Mouse (Mus musculus) c-Kit-positive CD71-positive TER-119-positive erythroid progenitor cells, embryonic 14.5 days (primary cell): Measurements from ENCODE around the gene Flrt1.
"Not testable (repeated sequence)": the region's sequence is repeated elsewhere in the genome, so short reads cannot be mapped to it uniquely, and the experiment has no call there.

Experiments
- DNase-seq: peaks from one replicate; pipeline ENCODE4 v3.0.0-alpha.2; 2013; ENCODE audit warnings: low spot score

Gene Flrt1

DNA sequence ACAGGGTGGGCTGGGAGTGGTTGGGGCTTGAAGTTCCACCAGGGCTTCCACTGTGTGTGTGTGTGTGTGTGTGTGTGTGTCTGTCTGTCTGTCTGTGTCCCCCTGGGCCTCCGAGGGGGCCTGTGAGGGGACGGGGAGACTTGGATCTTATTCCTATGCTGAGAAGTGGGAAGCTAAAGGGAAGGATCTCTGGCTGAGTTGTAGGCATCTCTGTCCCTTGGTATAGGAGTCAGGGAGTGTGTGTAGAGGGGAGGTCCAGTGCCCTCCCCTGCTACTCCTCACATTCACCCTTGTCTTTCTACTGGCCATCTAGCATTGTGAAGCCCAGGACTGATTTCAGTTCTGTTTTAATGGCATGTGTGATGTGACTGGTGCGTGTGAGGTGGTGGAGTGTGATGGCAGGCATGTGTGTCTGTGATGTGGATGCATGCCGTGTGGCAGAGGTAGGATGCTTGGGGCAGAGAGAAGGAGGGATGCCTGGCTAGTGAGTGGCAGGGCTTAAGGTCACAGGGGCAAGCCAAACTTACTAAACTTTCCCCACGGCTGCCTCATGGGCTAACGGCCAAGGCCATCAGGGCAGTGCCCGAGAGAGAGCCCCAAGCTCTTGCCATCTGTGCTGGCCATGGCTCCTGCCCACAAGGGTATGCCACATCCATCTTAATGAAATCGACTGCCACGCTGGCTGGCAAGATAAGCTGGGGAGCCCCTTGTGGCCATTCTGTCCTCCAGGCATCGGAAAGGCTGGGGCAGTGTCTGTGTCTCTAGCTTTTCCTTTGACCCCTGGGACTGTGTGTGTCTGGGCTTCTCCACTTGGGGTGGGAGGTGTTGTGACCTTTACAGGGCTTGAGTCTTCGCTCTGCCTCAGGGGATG lies 36.6 kb downstream of the Flrt1 start:
- DNase-seq: no peak

DNA sequence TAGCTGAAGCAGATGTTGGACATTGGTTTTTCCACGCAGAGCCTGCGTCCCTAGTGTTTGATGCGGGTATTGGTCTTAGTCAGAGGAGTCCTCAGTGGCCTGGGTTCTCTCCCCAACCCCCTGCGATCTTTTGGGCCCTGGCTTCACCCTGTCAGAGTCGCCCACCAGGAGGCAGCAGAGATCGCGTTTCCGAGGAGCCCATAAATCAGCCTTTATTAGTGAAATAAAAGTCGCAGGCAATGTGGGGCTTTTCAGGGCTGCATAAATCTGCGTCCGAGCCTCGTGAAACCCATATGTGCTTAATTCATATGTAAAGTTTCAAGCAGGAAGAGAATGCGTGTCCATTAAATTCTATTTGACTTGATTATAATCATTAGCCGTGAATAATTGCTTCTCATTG lies 37.4 kb downstream of the Flrt1 start:
- DNase-seq: peak; percentile 68

DNA sequence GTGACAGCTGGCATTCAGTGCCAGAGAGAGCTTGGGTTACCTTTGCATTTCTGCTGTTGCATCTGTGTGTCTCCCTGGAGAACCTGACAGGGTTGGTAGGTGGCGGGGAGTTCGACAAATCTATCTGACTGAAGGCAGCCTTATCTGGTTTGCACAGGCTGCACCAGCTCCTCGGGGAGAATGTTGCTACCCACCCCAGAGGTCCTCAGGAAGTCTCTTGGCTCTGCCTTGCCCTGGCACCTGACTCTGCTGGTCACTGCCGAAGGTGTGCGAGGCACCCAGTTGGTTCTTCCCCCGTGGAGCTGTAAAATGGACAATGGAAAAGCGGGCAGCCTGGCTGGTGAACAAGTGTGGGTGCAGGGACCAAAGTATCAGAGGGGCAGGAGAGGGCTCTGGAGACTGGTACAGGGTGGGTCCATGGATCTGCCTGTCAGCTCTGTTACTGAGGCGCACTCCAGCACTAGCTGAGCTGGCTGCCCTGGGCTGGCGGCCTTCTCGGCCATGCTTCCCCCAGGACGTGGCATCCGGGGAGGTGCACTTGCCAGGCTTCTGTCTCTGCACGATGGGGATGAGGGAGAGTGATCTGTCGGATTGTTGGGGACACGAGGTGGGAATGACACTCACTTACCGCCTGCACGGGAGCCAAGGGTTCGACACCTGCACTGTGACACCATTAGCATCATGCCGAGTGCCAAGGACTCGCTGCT lies 38.0 kb downstream of the Flrt1 start:
- DNase-seq: peak; percentile 63

DNA sequence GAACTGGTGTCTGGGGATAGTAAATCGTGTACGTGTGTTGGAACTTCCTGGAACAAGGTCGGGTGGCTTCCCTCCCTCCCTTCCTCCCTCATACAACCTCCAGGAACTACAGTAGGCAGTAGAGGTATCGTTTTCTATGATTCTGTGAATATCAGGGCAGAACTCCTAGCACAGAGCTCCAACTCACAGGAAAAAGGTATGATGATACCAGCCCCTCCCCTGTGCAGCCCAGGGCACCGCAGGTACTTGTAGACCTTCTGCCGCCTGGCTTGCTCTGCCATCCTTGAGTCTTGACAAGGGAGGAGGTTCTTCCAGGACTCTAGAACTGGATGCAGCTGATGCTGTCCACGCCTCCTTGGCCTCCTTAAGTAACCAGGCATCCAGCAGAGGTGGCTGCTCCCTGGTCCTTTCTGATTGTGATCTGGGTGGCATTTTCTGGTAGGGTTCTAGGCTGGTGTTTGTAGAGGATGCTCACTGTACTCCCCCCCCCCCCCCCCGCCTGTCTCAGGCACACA lies 38.6 kb downstream of the Flrt1 start:
- DNase-seq: peak; percentile 29

DNA sequence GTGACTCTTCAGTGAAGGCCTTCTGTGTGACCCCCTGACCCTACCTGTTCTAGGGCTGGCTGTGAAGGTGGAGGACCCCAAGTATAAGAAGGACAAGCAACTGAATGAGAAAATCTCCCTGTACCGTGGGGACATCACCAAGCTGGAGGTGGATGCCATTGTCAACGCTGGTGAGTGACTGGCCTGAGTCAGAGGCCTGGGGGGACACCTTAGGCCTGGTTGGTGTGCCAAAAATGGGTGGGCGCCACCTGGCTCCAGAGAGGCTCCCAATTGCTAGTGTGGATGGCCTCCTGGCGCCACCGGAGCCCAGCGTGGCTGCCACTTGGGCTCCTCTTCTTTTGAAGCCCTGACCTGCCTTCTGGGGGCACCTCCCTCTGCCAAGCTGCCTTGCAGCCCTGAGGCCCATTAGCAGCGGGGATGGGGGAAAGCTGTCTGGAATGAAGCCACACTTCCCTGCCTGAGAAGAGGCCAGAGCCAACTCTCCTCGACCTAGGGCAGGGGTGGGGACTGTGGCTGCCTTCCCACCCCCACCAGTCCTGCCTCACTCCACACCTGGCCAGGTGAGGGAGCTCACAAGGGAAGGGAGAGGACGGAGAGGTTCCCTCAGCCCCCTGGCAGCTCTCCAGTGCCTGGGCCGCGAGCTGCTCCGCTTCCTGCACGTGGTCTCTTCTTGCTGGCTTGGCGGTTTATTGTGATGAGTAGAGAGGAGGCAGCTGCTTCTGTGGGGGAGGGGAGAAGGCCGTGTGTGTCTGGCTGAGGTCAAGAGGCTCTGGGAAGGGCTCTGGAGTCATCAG lies 39.3 kb downstream of the Flrt1 start:
- DNase-seq: no peak

DNA sequence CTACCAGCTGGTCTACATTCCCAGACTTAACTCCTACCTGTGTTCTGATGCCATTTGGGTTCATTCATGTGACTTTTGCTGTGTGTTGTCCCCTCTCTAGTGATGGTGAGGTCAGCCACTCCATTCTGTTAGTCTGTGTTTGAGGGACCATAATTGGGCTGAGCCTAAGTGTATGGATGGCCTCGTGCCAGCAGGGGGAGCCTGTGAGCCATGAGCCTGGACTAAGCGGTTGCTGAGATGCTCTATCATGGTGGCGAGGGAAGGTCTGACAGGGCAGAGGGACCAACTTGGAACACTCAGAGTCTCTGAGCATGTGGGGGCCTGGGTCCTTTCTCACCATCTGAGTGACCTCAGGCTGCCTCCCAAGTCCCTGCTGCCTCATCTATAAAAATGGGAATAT lies 41.0 kb downstream of the Flrt1 start:
- peak; percentile 78 for DNase-seq

DNA sequence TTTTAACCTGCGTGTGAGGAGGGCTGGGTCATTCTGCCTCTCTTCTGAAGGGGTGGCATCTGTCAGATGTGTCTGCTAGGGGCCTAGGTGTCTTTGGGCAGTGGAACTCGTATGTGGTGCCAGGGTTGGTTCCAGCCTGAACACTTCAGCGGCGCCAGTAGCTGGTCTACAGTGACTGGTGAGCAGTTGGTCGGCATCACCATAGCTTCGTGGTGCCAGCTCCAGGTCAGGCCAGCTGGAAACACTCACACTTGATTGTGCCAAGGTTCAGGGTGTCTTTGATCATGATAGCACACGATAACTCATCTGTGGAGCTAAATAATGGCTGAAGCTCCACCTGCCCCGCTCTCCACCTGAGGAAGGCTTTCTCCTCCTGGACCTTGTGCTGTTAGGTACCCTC lies 42.6 kb downstream of the Flrt1 start:
- no peak for DNase-seq

DNA sequence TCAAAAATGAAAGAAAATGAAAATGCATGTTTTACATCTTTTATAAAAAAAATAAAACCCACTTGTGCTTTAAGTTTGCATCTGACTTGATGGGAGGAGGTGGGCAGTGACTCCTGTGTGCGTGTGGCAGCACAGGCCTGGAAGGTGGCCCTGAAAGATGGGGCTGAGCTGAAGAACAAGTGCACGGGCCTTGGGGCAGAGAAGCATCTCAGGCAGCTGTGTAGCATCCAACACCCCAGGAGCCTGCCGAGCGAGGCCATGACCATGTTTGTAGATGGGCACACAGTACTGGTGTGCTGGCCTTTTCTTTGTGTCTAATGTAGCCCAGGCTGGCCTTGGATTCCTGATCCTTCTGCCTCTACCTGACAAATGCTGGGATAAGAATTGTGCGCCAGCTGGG lies 43.4 kb downstream of the Flrt1 start:
- DNase-seq: no peak

DNA sequence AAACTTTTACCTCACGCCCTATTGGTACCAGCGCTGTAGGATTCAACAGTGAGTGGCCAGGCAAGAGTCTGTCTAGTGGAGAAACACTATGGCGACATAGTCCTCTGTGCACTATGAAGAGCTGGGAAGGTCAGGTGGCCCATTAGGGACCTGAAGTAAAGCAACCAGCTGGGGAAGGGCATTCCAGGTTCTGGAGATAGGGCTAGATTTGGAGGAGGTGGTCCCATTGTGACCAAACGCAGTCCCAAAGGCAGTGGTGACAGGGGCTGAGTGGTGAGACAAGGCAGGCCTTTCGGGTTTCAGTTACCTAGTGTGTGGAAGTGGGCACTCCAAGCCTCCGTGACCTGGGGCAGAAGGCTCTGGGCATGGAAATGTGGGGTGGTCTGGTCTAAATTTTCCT lies 47.0 kb downstream of the Flrt1 start:
- DNase-seq: no peak

DNA sequence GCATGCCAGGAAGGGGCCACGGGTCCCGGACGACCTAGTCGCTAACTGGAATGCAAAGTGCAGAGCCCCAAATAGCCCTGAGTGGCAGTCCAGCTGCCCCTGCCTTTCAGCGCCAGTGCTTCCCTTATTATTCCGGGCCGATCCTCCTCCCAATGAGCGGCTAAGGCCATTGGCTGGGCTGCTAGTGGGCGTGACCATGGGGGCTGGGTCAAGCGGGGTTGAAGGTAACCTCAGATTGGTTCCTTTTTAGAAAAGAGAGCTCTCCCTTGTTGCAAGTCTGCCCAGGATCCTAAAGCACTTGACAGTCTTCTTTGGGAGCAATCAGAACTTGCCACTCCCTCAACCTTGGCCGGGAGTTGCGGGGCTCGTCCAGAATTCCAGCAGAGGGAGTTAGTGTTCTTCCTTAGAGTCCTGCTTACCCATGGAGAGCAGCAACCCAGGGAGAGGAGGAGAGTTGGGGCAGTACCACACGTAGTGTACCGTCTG lies 47.8 kb downstream of the Flrt1 start:
- peak; percentile 76 for DNase-seq

DNA sequence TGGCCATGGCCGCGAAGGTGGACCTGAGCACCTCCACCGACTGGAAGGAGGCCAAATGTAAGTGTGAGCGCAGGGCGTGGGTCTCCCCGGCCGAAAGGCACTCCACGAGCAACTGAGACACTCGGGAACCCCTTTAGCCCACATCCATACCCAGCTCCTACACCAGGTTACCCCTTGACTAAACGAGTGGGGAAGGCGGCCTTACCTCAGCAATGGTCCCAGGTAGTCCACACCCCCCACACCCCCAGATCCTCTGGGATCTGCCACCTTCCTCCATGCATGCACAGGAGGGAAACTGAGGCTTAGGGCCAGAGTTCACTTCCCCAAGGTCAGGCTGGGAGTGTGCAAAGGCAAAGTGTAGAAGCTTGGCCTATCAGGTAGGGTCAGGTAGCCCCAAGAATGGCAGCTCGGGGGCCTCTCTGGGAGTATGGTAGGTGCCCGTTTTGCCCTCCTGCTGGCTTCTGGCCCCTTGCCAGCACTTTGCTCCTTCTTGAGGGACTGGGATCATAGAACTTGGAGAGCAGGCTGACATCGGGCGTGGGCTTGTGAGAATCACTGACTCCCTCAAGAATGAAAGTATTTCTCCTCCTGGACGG lies 48.3 kb downstream of the Flrt1 start:
- peak; percentile 43 for DNase-seq

DNA sequence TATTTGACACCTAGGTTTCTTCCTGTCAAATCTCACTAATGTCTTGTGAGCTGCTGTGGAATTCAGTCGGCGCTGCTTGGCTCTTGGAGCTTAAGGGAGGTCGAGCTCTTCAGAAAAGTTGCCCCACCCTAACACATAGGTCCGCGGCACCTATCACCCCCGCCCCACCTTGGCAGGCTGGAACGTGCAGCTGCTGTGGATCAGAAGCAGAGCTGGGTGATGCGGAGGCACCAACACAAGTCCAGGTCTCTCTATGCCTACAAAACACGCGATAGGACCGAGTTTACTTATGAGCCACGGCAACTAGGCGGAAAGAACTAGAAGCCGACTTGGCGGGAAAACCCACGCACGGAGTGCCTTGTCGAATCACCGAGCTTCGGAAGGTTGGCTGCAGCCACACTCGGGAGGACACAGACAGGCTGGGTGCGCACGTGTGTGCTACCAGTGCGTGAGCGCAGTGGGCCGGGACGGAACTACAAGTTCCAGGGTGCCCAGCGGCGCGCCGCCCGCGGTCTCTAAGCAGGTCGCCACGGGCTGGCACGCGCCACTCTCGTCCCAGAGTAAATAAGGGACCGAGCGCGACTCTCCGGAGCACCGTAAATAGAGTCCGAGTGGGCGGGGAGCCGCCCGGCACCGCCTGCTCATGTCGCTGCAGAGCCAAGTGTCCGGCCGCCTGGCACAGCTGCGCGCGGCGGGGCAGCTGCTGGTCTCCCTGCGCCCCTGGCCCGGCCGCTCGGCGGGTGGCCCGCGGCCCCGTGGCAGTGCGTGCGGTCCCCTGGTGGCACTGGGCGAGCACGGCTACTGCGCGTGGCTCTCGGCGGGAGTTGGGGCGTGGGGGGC lies 49.1 kb downstream of the Flrt1 start, which contains the start of gene Macrod1:
Macrod1 (plus strand) TSS at position 563 of the 840 bp plus-strand sequence.
- DNase-seq: peak; percentile 60

DNA sequence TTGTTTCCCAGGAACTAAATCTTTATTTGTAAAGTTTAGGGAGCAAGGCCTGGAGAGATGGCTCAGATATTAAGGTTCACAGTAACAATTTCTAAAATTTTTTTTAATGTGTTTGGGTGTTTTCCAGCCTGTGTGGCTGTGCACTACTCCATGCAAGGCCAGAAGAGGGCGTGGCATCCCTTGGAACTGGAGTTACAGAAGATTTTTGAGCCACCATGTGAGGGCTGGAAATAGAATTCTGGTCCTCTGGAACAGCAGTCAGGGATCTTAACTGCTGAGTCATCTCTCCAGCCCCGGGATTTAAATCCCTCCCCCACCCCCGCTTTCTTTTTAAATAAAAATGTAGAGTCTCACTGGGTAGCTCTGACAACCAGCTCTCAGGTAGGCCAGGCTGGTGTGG lies 50.4 kb downstream of the Flrt1 start:
- DNase-seq: no peak

DNA sequence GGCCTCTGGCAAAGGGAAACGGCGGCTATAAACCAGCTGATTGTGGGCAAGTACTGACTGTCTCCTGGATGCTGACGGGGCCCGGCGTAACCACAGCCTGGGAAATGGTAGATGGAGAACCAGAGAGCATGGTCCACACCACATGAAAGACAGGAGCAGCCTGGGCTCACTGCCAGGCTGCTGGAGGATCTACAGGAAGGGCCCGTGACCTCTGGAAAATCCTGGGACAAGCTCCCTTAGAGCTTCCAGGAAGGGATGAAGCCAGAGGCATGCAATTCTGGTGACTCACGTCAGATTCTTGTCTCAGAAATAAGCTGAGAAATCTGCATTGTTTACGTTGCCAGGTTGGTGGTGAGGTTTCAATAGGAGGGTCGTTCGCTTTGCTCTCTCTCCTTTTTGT lies 50.8 kb downstream of the Flrt1 start:
- DNase-seq: no peak

DNA sequence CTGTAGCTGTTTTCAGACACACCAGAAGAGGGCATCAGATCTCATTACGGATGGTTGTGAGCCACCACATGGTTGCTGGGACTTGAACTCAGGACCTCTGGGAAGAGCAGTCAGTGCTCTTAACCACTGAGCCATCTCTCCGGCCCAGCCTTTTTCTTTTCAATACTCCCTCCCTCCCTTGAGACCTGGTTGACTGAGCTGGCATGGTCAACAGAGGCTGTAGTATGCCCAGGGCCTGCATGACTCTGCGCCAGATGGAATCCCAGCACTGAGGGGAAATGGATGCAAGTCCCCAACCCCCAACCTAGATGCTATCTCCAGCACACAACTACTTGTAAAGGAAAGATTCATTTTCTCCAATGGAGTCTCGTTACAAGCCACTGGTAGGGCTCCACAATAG lies 52.1 kb downstream of the Flrt1 start:
- DNase-seq: not testable (repeated sequence)

DNA sequence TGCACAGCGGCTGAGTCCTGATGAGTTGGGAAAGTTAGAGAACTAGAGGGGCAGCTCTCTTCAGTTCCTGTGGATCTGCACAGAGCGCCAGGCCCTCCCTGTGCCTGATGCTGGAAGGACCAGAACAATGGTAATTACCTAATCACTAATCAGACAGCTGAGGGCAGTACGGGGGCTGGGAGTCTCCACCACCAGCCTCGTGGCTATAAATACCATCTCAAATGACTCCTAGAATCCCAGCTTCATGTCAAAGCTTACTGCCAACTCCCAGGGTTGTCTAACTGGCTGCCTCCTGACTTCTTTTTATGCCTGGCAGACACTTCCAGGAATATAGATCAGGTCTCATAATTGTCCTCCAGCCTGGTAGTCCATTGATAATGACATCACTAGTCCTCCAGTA lies 60.8 kb downstream of the Flrt1 start:
- DNase-seq: no peak

DNA sequence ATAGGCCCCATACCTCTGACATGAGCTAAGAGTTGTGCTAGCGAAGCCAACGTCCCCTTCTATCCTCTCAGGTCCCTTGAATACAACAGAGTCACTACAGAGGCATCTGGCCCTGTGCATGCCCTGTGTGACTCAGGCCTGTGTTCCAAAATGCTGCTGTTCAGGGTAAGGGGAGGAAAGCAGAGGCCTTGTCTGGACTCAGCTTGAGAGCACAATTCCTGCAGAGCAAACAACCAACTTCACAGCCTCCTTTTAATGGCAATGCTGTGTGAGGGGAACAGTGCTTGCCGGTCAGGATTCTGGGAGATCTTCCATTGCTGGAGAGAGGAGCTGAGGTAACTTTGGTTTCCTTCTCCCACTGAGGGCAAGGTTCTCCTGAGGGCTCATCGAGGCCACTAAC lies 61.2 kb downstream of the Flrt1 start:
- no peak for DNase-seq
